Mouse (Mus musculus): ENCODE data around the gene Nrip1.

DNA sequence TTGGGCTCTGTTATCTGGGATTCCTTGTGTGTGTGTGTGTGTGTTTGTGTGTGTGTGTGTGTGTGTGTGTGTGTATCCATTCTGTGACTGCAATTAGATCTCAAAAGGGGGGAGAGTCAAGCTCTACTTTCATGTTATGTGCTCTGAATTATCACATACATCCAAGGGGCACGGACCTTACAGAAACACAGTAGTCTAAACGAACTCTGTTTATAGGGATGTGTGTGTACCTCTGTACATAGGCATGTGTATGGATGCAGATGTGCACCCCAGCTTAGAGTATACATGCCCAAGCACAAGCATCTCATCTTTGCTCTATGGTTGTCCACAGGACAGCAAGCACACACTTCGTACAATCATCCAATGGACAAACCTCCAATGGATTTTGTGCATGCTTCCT lies 98.0 kb downstream of the Nrip1 start:
- TF ChIP-seq CTCF (conservative IDR thresholded peaks at IDR 0.05 in 1 of 2, IDR thresholded peaks at IDR 0.05 in 1 of 2; ENCODE audit: low read depth in 2 of 2, low read length in 2 of 2) (no peak), KAT2A (IDR thresholded peaks at IDR 0.05; ENCODE audit: insufficient replicate concordance, low read length) (no peak), HCFC1 (IDR thresholded peaks at IDR 0.05; ENCODE audit: low read depth, low read length) (no peak), CHD2 (IDR thresholded peaks at IDR 0.05; ENCODE audit: low read length) (no peak), NRF1 (IDR thresholded peaks at IDR 0.05; ENCODE audit: low read depth, low read length) (no peak), TCF12 (IDR thresholded peaks at IDR 0.05; ENCODE audit: low read depth, low read length) (no peak), POLR2A (IDR thresholded peaks at IDR 0.05; ENCODE audit: low read depth, low read length) (no peak), MEF2A (IDR thresholded peaks at IDR 0.05; ENCODE audit: borderline replicate concordance, low read depth, low read length) (no peak), USF1 (IDR thresholded peaks at IDR 0.05; ENCODE audit: low read depth, low read length) (no peak)

Data from CH12.LX (cell line).